Mouse (Mus musculus) heart, embryonic 15.5 days (tissue): ENCODE measurements around the gene Egfl7. TPM values are rescaled to one million over a fixed set of nuclear protein-coding genes. Genes with fewer than 3 reads are reported as not detected.

Experiments
- ATAC-seq: fragments of 200-750 bp; cut with Nextera tagmentation; replicated peaks from 2 replicates; pipeline ENCODE4 v1.8.0; 2017; ENCODE audit warnings: low read depth, moderate TSS enrichment; ENCODE audit not compliant: insufficient number of reproducible peaks, insufficient read depth, low FRiP score
- H3K27ac ChIP-seq: fragments of 300-500 bp; sonication (generic); 2 replicates; pipeline ENCODE4 v1.5.1; 2015; ENCODE audit warnings: mild to moderate bottlenecking, inconsistent platforms
- H3K27me3 ChIP-seq: fragments of 300-500 bp; sonication (generic); 2 replicates; pipeline ENCODE4 v1.6.1; 2015; ENCODE audit warnings: inconsistent platforms
- H3K36me3 ChIP-seq: fragments of 300-500 bp; sonication (generic); 2 replicates; pipeline ENCODE4 v1.6.1; 2015; ENCODE audit warnings: mild to moderate bottlenecking, inconsistent platforms
- H3K4me1 ChIP-seq: fragments of 300-500 bp; sonication (generic); replicated peaks from 2 replicates; pipeline ENCODE4 v1.6.1; 2015; ENCODE audit warnings: inconsistent platforms
- H3K4me2 ChIP-seq: fragments of 300-500 bp; sonication (generic); 2 replicates; pipeline ENCODE4 v1.6.1; 2015; ENCODE audit warnings: inconsistent platforms, mild to moderate bottlenecking, moderate library complexity
- H3K4me3 ChIP-seq: fragments of 300-500 bp; sonication (generic); 2 replicates; pipeline ENCODE4 v1.5.1; 2015; ENCODE audit warnings: mild to moderate bottlenecking, inconsistent platforms
- H3K9ac ChIP-seq: fragments of 300-500 bp; sonication (generic); 2 replicates; pipeline ENCODE4 v1.6.1; 2015; ENCODE audit warnings: mild to moderate bottlenecking, inconsistent platforms
- H3K9me3 ChIP-seq: fragments of 300-500 bp; sonication (generic); replicated peaks from 2 replicates; pipeline ENCODE4 v1.6.1; 2016; ENCODE audit warnings: inconsistent platforms
- WGBS: fragments of 180-500 bp; shearing (Covaris S2); methylation state at CpG from one replicate; pipeline ENCODE4 v1.1.7; 2015; ENCODE audit warnings: mixed read lengths; 5-methylcytosine and 5-hydroxymethylcytosine counted together
- polyA plus RNA-seq: library from polyadenylated mRNA; unstranded; fragments of >200 nt; fragmentation: Nextera tagmentation; extraction: Ambion mirVana; gene quantifications from 2 replicates; pipeline ENCODE4 v1.2.1, GENCODE M21; 2015

Gene Egfl7
- polyA plus RNA-seq, result 159 and 197 TPM in 2 replicates

- Histone ChIP-seq H3K4me1 (peaks cover 36% of the 10 kb centered on the region), H3K4me2 (no peak within 1 kb of the TSS; the same call in 1 of the 2 replicates), H3K9me3 (no peaks in the 10 kb centered on the region), H3K36me3 (no peaks in the 10 kb centered on the region), H3K27ac (peak within 1 kb of the TSS; percentile 55), H3K9ac (no peak within 1 kb of the TSS), H3K27me3 (no peaks in the 10 kb centered on the region), H3K4me3 (no peak within 1 kb of the TSS)
- no peak for ATAC-seq
- WGBS, result 71% methylated on average over 1 of the region's 1 CpGs
Measured at GRCm38 (mm10) chr2:26579714-26580113, at the start of gene Egfl7. Egfl7 (plus strand) TSS chr2:26580014.

GRCm38 (mm10) chr2:26531829-26532228 lies 48.0 kb upstream of the Egfl7 start:
- no peak overlapping the region for H3K27ac ChIP-seq
- H3K4me2 ChIP-seq, result no peak overlapping the region
- ATAC-seq, result no peak
- no peak overlapping the region for H3K9ac ChIP-seq
- H3K4me1 ChIP-seq, result peaks cover 30% of the 10 kb centered on the region
- WGBS, result 87% methylated on average over 6 of the region's 6 CpGs
- H3K36me3 ChIP-seq, result no peaks in the 10 kb centered on the region
- no peaks in the 10 kb centered on the region for H3K9me3 ChIP-seq
- H3K27me3 ChIP-seq, result no peaks in the 10 kb centered on the region
- H3K4me3 ChIP-seq, result no peak overlapping the region

GRCm38 (mm10) chr2:26533249-26533648 lies 46.6 kb upstream of the Egfl7 start:
- Histone ChIP-seq H3K4me2 (no peak overlapping the region), H3K27me3 (no peaks in the 10 kb centered on the region)
- no peak for ATAC-seq

GRCm38 (mm10) chr2:26534161-26534560 lies 45.7 kb upstream of the Egfl7 start:
- H3K36me3 ChIP-seq, result no peaks in the 10 kb centered on the region
- H3K4me1 ChIP-seq, result peaks cover 24% of the 10 kb centered on the region
- peak overlapping the region; percentile 24; the same call in 1 of the 2 replicates for H3K27ac ChIP-seq
- no peak overlapping the region for H3K9ac ChIP-seq
- H3K27me3 ChIP-seq, result no peaks in the 10 kb centered on the region
- H3K4me2 ChIP-seq, result no peak overlapping the region
- 61% methylated on average over 3 of the region's 3 CpGs for WGBS
- no peaks in the 10 kb centered on the region for H3K9me3 ChIP-seq
- ATAC-seq, result no peak
- H3K4me3 ChIP-seq, result no peak overlapping the region

More at GRCm38 (mm10) chr2:26533249-26533648, 46.6 kb upstream of the Egfl7 start:
- H3K36me3 ChIP-seq, result no peaks in the 10 kb centered on the region
- H3K4me1 ChIP-seq, result peaks cover 26% of the 10 kb centered on the region
- H3K4me3 ChIP-seq, result no peak overlapping the region
- H3K9me3 ChIP-seq, result no peaks in the 10 kb centered on the region
- no peak overlapping the region for H3K27ac ChIP-seq
- no peak overlapping the region for H3K9ac ChIP-seq
- 38% methylated on average over 5 of the region's 5 CpGs for WGBS

GRCm38 (mm10) chr2:26534616-26535015 lies 45.2 kb upstream of the Egfl7 start:
- no peak overlapping the region for H3K9ac ChIP-seq
- 22% methylated on average over 2 of the region's 2 CpGs for WGBS
- H3K27me3 ChIP-seq, result no peaks in the 10 kb centered on the region
- ATAC-seq, result no peak
- no peak overlapping the region for H3K4me2 ChIP-seq
- H3K36me3 ChIP-seq, result no peaks in the 10 kb centered on the region
- no peak overlapping the region for H3K4me3 ChIP-seq
- H3K9me3 ChIP-seq, result no peaks in the 10 kb centered on the region
- H3K27ac ChIP-seq, result peak overlapping the region; percentile 24
- peaks cover 20% of the 10 kb centered on the region for H3K4me1 ChIP-seq

- Histone ChIP-seq H3K9me3 (no peaks in the 10 kb centered on the region), H3K27me3 (no peaks in the 10 kb centered on the region), H3K4me2 (no peak overlapping the region), H3K36me3 (no peaks in the 10 kb centered on the region), H3K27ac (no peak overlapping the region), H3K9ac (no peak overlapping the region), H3K4me3 (no peak overlapping the region), H3K4me1 (peaks cover 20% of the 10 kb centered on the region)
- 77% methylated on average over 4 of the region's 4 CpGs for WGBS
- ATAC-seq, result no peak
Measured at GRCm38 (mm10) chr2:26535517-26536045, 44.2 kb upstream of the Egfl7 start.

GRCm38 (mm10) chr2:26539516-26539915 lies 40.3 kb upstream of the Egfl7 start:
- Histone ChIP-seq H3K4me2 (no peak overlapping the region), H3K9me3 (no peaks in the 10 kb centered on the region), H3K9ac (no peak overlapping the region), H3K27ac (no peak overlapping the region), H3K27me3 (no peaks in the 10 kb centered on the region), H3K4me1 (peaks cover 33% of the 10 kb centered on the region), H3K36me3 (no peaks in the 10 kb centered on the region), H3K4me3 (no peak overlapping the region)
- 60% methylated on average over 2 of the region's 2 CpGs for WGBS
- no peak for ATAC-seq

GRCm38 (mm10) chr2:26540721-26541120 lies 39.1 kb upstream of the Egfl7 start:
- Histone ChIP-seq H3K9ac (no peak overlapping the region), H3K36me3 (no peaks in the 10 kb centered on the region), H3K4me2 (no peak overlapping the region), H3K4me1 (peaks cover 31% of the 10 kb centered on the region), H3K27ac (0 out of 2 replicates have a peak overlapping the region, but pooled peaks have one; percentile 9), H3K9me3 (no peaks in the 10 kb centered on the region), H3K4me3 (no peak overlapping the region), H3K27me3 (no peaks in the 10 kb centered on the region)
- ATAC-seq, result no peak
- WGBS, result 54% methylated on average over 7 of the region's 7 CpGs

- Histone ChIP-seq H3K4me3 (no peak overlapping the region), H3K4me1 (peaks cover 31% of the 10 kb centered on the region), H3K9ac (no peak overlapping the region; the same call in 1 of the 2 replicates), H3K9me3 (no peaks in the 10 kb centered on the region), H3K36me3 (no peaks in the 10 kb centered on the region), H3K4me2 (no peak overlapping the region), H3K27ac (no peak overlapping the region), H3K27me3 (no peaks in the 10 kb centered on the region)
- no peak for ATAC-seq
- WGBS, result 49% methylated on average over 9 of the region's 9 CpGs
Measured at GRCm38 (mm10) chr2:26541258-26541910, 38.4 kb upstream of the Egfl7 start.

- Histone ChIP-seq H3K9me3 (no peaks in the 10 kb centered on the region), H3K4me3 (no peak overlapping the region), H3K4me2 (no peak overlapping the region), H3K27ac (peak overlapping the region; percentile 70), H3K9ac (no peak overlapping the region), H3K4me1 (peaks cover 40% of the 10 kb centered on the region), H3K27me3 (no peaks in the 10 kb centered on the region), H3K36me3 (no peaks in the 10 kb centered on the region)
- WGBS, result 37% methylated on average over 4 of the region's 4 CpGs
- no peak for ATAC-seq
Measured at GRCm38 (mm10) chr2:26543155-26543554, 36.7 kb upstream of the Egfl7 start.

GRCm38 (mm10) chr2:26543768-26544167 lies 36.0 kb upstream of the Egfl7 start:
- Histone ChIP-seq H3K4me1 (peaks cover 43% of the 10 kb centered on the region), H3K27ac (peak overlapping the region; percentile 70), H3K4me2 (no peak overlapping the region), H3K9me3 (no peaks in the 10 kb centered on the region), H3K27me3 (no peaks in the 10 kb centered on the region), H3K4me3 (no peak overlapping the region), H3K36me3 (no peaks in the 10 kb centered on the region), H3K9ac (no peak overlapping the region)
- no peak for ATAC-seq
- 52% methylated on average over 8 of the region's 8 CpGs for WGBS

GRCm38 (mm10) chr2:26544265-26544664 lies 35.5 kb upstream of the Egfl7 start:
- Histone ChIP-seq H3K4me2 (no peak overlapping the region), H3K9me3 (no peaks in the 10 kb centered on the region), H3K27ac (peak overlapping the region; percentile 70), H3K27me3 (no peaks in the 10 kb centered on the region), H3K36me3 (no peaks in the 10 kb centered on the region), H3K4me3 (no peak overlapping the region), H3K9ac (no peak overlapping the region), H3K4me1 (peaks cover 43% of the 10 kb centered on the region)
- 18% methylated on average over 3 of the region's 3 CpGs for WGBS
- peak; percentile 59 for ATAC-seq
